Mouse (Mus musculus): ENCODE data around the gene C130026I21Rik.
"Not testable (repeated sequence)": the region's sequence is repeated elsewhere in the genome, so short reads cannot be mapped to it uniquely, and the experiment has no call there.

GRCm38 (mm10) chr1:85092169-85092568, 178.2 kb downstream of the C130026I21Rik start:
- TF ChIP-seq CTCF (IDR thresholded peaks at IDR 0.05; ENCODE audit: borderline replicate concordance, control insufficient read depth, extremely low read depth, insufficient read depth, low read length, poor library complexity); POLR2A (IDR thresholded peaks at IDR 0.05; ENCODE audit: control insufficient read depth, extremely low read depth, insufficient read depth, low read length, poor library complexity): not testable (repeated sequence)

Data from thymus, adult 2 months (tissue).